ENCODE assay signal across 14 mouse cellular contexts in genomic region chr1:59594586-59595266, GRCm38 (mm10).
"Had no signal": no experiment of that assay in that cellular context is flagged by ENCODE, and none has a peak within 500 bp of the region (broad histone marks: within the 10 kb centered on the region; RNA-seq: fewer than 3 reads in every experiment).

No protein-coding gene starts in this region.

- H3K36me3 ChIP-seq: hindbrain, embryonic 15.5 days; limb, embryonic 15.5 days; liver, embryonic 12.5 days; midbrain, embryonic 12.5 days; neural tube, embryonic 13.5 days had no signal

- H3K27ac ChIP-seq: hindbrain, embryonic 15.5 days; limb, embryonic 15.5 days; liver, embryonic 12.5 days; midbrain, embryonic 12.5 days; neural tube, embryonic 13.5 days had no signal

- DNase-seq: layer of hippocampus, adult 9-11 months; layer of hippocampus, postnatal 36 days; retina, postnatal 1 day; right cerebral cortex, postnatal 4 days; spleen, adult 18-20 months; thymus, adult 18-20 months; thymus, postnatal 14 days had no signal

- ATAC-seq: intestine, embryonic 16.5 days; liver, embryonic 12.5 days; midbrain, embryonic 16.5 days had no signal

- H3K4me2 ChIP-seq: hindbrain, embryonic 15.5 days; limb, embryonic 15.5 days; liver, embryonic 12.5 days; midbrain, embryonic 12.5 days; neural tube, embryonic 13.5 days had no signal

- H3K9me3 ChIP-seq: hindbrain, embryonic 15.5 days; limb, embryonic 15.5 days; liver, embryonic 12.5 days; midbrain, embryonic 12.5 days; neural tube, embryonic 13.5 days had no signal

- H3K4me3 ChIP-seq: hindbrain, embryonic 15.5 days; limb, embryonic 15.5 days; liver, embryonic 12.5 days; midbrain, embryonic 12.5 days; neural tube, embryonic 13.5 days had no signal

- H3K9ac ChIP-seq: hindbrain, embryonic 15.5 days; limb, embryonic 15.5 days; liver, embryonic 12.5 days; midbrain, embryonic 12.5 days; neural tube, embryonic 13.5 days had no signal
